Mouse (Mus musculus) C2C12 (cell line): ENCODE results near the gene 4930432M17Rik.

Source experiments
- CTCF ChIP-seq: IDR thresholded peaks from one replicate; pipeline ENCODE4 v1.5.1; 2011; ENCODE audit not compliant: control insufficient read depth, insufficient read depth, insufficient read length
- MAX ChIP-seq: IDR thresholded peaks from one replicate; pipeline ENCODE4 v1.6.1; 2011; ENCODE audit warnings: mild to moderate bottlenecking, control low read depth
- MYOD1 ChIP-seq: IDR thresholded peaks from one replicate; pipeline ENCODE4 v1.6.1; 2011; ENCODE audit warnings: low read depth; ENCODE audit not compliant: control insufficient read depth, insufficient read length
- MYOG ChIP-seq: IDR thresholded peaks from one replicate; pipeline ENCODE4 v1.6.1; 2011; ENCODE audit not compliant: control insufficient read depth, insufficient read length; ENCODE audit errors: extremely low read depth

- TF ChIP-seq MAX (no peak), CTCF (no peak), MYOG (no peak), MYOD1 (no peak)
These were observed 26.6 kb downstream of the 4930432M17Rik start for GRCm38 (mm10) chr3:121697169-121697568.
